Mouse (Mus musculus): Measurements from ENCODE around the gene H2-M3.
"Not testable (repeated sequence)": the region's sequence is repeated elsewhere in the genome, so short reads cannot be mapped to it uniquely, and the experiment has no call there.

Gene H2-M3

DNA sequence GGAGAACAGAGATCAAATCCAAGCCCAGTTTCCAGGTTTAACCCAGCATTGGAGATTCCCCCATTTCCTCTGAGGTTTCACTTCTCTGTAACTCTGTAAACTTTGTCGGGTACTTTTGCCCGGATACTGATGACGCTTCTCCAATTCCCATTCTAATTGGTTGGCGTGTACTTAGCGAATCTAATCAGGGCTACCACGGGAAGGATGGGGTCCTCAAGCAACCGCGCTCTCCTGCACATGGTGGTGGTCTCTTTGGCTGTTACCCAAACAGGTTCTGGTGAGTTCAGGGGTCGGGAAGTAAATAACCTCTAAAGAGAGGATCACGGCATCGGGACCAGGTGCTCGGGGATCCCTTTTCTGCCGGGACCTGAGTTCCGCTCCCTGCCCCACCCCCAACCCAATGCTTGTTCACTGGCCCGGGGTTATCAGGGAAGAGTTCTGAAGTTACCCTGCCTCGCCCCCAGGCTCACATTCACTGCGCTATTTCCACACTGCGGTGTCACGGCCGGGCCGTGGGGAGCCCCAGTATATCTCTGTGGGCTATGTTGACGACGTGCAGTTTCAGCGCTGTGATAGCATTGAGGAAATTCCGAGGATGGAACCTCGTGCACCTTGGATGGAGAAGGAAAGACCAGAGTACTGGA is at the start of gene H2-M3:
TSS of gene H2-M3 (plus strand) at position 163 of the 644 bp plus-strand sequence.
- in situ Hi-C loops (cut with MseI, MboI): no loop called here

GRCm38 (mm10) chr17:37221879-37222278 is 48.1 kb upstream of the H2-M3 start:
- in situ Hi-C loops (cut with MseI, MboI): loop anchor here (25.0 kb wide), 1 partner anchor 310 kb away; no protein-coding TSS in a partner anchor

- in situ Hi-C loops (cut with MseI, MboI): not testable (repeated sequence)
Observed at GRCm38 (mm10) chr17:37237230-37237629, 32.8 kb upstream of the H2-M3 start, which contains the start of gene Olfr97. TSS of gene Olfr97 (minus strand) at chr17:37237330.

DNA sequence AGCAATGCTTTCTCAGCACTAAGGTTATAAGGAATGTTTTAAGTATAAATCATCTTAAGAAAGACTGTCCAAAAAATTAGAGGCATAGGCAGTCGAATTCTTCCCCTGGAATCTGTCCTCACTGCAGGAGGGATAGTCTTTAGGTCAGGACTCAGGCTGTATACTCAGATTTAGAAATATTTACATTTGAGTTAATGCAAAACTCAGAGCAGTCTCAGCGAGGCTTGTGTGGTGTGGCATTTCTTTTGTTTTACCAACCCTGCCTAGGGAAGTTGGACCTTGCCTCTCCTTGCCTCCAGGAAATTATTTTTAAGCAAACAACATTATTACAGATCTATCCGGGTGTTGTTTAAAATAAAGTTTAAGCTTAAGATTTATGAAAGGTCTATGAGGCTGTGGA is 27.8 kb upstream of the H2-M3 start:
- in situ Hi-C loops (cut with MseI, MboI): no loop called here

DNA sequence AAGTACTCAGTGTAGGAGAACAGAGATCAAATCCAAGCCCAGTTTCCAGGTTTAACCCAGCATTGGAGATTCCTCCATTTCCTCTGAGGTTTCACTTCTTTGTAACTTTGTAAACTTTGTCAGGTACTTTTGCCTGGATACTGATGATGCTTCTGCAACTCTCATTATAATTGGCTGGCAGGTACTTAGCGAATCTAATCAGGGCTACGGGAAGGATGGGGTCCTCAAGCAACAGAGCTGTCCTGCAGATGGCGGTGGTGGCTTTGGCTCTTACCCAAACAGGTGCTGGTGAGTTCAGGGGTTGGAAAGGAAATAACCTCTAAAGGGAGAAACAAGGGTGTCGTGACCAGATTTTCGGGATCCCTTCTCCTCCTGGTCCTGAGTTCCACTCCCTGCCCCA is 23.3 kb upstream of the H2-M3 start:
- in situ Hi-C loops (cut with MseI, MboI): no loop called here

GRCm38 (mm10) chr17:37249460-37249859 is 20.6 kb upstream of the H2-M3 start:
- in situ Hi-C loops (cut with MseI, MboI): no loop called here

DNA sequence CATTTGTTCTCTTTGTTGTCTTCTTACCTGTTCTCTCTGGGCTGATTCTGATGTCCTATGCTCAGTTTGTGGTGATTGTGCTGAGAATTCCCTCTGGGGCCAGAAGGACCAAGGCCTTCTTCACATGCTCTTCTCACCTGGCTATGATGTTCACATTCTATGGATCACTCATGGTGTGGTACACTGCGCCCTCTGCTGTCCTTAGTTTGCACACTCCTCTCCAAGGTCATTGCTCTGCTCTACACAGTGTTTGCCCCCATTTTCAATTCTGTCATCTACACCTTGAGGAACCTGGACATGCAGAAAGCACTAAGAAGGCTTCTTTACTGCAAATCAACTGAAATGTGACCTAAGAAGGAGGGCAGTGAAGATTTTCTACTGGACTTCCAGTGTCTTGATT is 19.5 kb upstream of the H2-M3 start:
- in situ Hi-C loops (cut with MseI, MboI): no loop called here

DNA sequence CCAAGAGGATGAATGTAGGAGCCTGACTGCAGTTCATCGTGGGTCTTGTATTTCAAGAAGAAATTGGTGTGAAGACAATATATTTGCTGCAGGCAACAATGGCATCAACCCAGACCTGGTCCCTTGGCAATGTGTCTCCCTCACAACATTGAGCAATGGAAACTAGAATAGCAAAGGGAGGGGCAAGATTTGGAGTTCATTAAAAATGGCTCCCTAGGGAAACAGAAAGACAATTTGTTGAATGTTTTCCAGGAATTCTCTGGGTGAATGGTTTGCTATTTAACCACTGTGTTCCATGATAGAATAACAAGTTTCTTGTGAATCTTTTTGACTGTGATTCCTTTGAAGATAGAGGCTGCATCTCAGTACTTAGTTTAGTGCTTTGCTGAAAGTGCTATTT is 6.4 kb upstream of the H2-M3 start, which contains the start of gene Olfr98:
TSS of gene Olfr98 (minus strand) at position 124 of the 400 bp plus-strand sequence.
- in situ Hi-C loops (cut with MseI, MboI): no loop called here

GRCm38 (mm10) chr17:37270702-37271092 is 677 bp downstream of the H2-M3 start:
- in situ Hi-C loops (cut with MseI, MboI): no loop called here

DNA sequence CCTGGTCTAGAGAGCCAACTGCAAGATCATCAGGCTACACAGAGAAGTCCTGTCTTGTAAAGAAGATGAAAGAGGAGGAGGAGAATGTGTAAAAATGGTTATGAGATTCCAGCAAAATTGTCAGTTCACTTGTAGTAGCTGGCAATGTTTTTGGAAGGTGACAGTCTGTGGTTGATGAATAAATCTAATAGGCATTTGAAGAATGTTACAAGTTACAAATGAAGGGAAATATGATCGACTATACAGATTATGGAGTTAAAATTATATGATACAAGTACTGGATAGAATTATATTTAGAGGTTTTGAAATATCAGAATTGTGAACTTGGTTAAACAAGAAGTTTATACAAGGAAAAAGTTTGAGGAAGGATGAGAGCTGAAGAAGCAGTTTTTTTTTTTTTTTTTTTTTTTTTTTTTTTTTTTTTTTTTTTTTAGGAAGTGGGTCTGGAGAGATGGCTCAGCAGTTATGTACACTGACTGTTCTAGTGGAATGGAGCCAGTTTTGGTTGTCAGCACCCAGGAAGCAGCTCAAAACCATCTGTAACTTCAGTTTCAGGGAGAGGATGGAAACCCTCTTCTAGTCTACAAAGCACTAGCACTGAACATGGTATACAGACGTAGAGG is 5.7 kb downstream of the H2-M3 start:
- in situ Hi-C loops (cut with MseI, MboI): no loop called here

GRCm38 (mm10) chr17:37276573-37276972 is 6.6 kb downstream of the H2-M3 start:
- in situ Hi-C loops (cut with MseI, MboI): no loop called here

- in situ Hi-C loops (cut with MseI, MboI): no loop called here
Observed at GRCm38 (mm10) chr17:37280331-37280730, 10.3 kb downstream of the H2-M3 start.

GRCm38 (mm10) chr17:37283360-37283759 is 13.3 kb downstream of the H2-M3 start, which contains the start of gene Olfr99:
TSS of gene Olfr99 (minus strand) at chr17:37283460.
- in situ Hi-C loops (cut with MseI, MboI): no loop called here

DNA sequence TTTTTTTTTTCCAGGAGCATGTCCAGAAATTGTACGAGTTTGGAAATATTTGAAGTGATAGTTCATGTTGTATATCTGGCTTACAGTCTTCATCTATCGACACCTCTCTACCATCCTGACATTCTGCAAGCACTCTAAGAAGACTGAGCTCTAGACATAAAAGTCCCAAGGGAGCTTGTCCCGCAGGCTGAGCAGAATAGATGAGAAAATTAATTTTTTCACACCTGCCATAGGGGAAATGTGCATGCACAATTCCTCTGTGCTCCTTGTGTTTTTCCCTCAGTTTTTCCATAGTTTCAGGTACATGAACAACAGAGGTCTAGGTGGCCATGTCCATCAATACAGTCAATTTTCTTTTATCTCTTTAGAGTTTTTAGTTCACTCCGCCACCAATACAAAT is 34.2 kb downstream of the H2-M3 start, which contains the start of gene Olfr101:
TSS of gene Olfr101 (minus strand) at position 101 of the 400 bp plus-strand sequence.
- in situ Hi-C loops (cut with MseI, MboI): no loop called here

GRCm38 (mm10) chr17:37308483-37308882 is 38.5 kb downstream of the H2-M3 start:
- in situ Hi-C loops (cut with MseI, MboI): no loop called here

GRCm38 (mm10) chr17:37310146-37310699 is 40.2 kb downstream of the H2-M3 start:
- in situ Hi-C loops (cut with MseI, MboI): no loop called here

GRCm38 (mm10) chr17:37316954-37317353 is 46.9 kb downstream of the H2-M3 start, which contains the start of gene Olfr102:
TSS of gene Olfr102 (minus strand) at chr17:37317054.
- in situ Hi-C loops (cut with MseI, MboI): no loop called here

Data from mouse trophoblast stem cell (cell line).